Mouse (Mus musculus) intestine, embryonic 16.5 days (tissue): ENCODE data around the gene Epb41l2. TPM values are rescaled to one million over a fixed set of nuclear protein-coding genes. Genes with fewer than 3 reads are reported as not detected.
A peak's percentile ranks its signal among the peaks of the same experiment; 100 is the strongest.

Source experiments
- ATAC-seq: fragments of 200-750 bp; cut with Nextera tagmentation; 2 replicates; pipeline ENCODE4 v1.8.0; 2017; ENCODE audit warnings: moderate TSS enrichment, moderate library complexity
- H3K27ac ChIP-seq: fragments of 300-500 bp; sonication (generic); 2 replicates; pipeline ENCODE4 v1.5.1; 2014; ENCODE audit warnings: mild to moderate bottlenecking, low read length
- H3K27me3 ChIP-seq: fragments of 300-500 bp; sonication (generic); replicated peaks from 2 replicates; pipeline ENCODE4 v1.6.1; 2014; ENCODE audit warnings: low read length, control low read depth, mixed read lengths; ENCODE audit not compliant: control insufficient read depth, insufficient read depth
- H3K36me3 ChIP-seq: fragments of 300-500 bp; sonication (generic); 2 replicates; pipeline ENCODE4 v1.6.1; 2014; ENCODE audit warnings: low read length, control low read depth; ENCODE audit not compliant: control insufficient read depth, insufficient read depth
- H3K4me1 ChIP-seq: fragments of 300-500 bp; sonication (generic); 2 replicates; pipeline ENCODE4 v1.6.1; 2014; ENCODE audit warnings: low read length, control low read depth, mixed read lengths; ENCODE audit not compliant: control insufficient read depth, insufficient read depth
- H3K4me2 ChIP-seq: fragments of 300-500 bp; sonication (generic); 2 replicates; pipeline ENCODE4 v1.6.1; 2014; ENCODE audit warnings: low read depth, low read length, control low read depth
- H3K4me3 ChIP-seq: fragments of 300-500 bp; sonication (generic); 2 replicates; pipeline ENCODE4 v1.5.1; 2014; ENCODE audit warnings: mild to moderate bottlenecking, low read length
- H3K9ac ChIP-seq: fragments of 300-500 bp; sonication (generic); 2 replicates; pipeline ENCODE4 v1.6.1; 2014; ENCODE audit warnings: low read depth, low read length
- H3K9me3 ChIP-seq: fragments of 300-500 bp; sonication (generic); 2 replicates; pipeline ENCODE4 v1.6.1; 2016; ENCODE audit warnings: low read length, control low read depth; ENCODE audit not compliant: control insufficient read depth
- WGBS: fragments of 180-500 bp; shearing (Covaris S2); extraction: QIAGEN DNeasy Blood & Tissue Kit; methylation state at CpG from one replicate; pipeline ENCODE4 v1.1.7; 2014; 5-methylcytosine and 5-hydroxymethylcytosine counted together
- polyA plus RNA-seq: library from polyadenylated mRNA; unstranded; fragments of >200 nt; fragmentation: Nextera tagmentation; extraction: Ambion mirVana; gene quantifications from 2 replicates; pipeline ENCODE4 v1.2.1, GENCODE M21; 2015

Epb41l2 gene
- polyA plus RNA-seq, 1 experiment from 2014 or later = 34.6 TPM

DNA sequence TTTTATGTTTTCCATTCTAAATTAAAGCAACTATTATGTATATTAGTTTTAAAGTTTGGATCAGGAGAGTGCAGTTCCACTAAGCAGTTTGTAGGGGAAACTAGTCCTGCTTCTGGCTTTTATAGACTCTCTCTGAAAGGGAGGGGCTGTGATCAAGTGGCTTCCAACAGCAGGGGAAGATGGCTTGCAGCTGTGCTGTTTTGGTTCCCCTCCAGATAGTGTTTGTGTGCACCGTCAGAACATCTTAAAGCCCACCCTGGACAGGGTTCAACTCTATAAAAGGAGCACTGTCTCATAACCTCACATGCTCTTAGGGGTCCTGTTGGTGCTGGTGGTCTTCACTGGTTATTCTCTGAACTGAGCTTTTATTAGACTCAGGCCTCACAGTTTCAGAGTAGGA lies 66.5 kb downstream of the Epb41l2 start:
- H3K36me3 ChIP-seq = no peaks in the 10 kb centered on the region
- H3K4me2 ChIP-seq = no peak overlapping the region
- no peaks in the 10 kb centered on the region for H3K27me3 ChIP-seq
- H3K9ac ChIP-seq = no peak overlapping the region
- H3K4me3 ChIP-seq = no peak overlapping the region
- peak overlapping the region; percentile 60 for H3K27ac ChIP-seq
- peaks cover 35% of the 10 kb centered on the region for H3K4me1 ChIP-seq
- peak; percentile 69 for ATAC-seq
- 15% methylated on average over 1 of the region's 1 CpGs for WGBS
- H3K9me3 ChIP-seq = no peaks in the 10 kb centered on the region

DNA sequence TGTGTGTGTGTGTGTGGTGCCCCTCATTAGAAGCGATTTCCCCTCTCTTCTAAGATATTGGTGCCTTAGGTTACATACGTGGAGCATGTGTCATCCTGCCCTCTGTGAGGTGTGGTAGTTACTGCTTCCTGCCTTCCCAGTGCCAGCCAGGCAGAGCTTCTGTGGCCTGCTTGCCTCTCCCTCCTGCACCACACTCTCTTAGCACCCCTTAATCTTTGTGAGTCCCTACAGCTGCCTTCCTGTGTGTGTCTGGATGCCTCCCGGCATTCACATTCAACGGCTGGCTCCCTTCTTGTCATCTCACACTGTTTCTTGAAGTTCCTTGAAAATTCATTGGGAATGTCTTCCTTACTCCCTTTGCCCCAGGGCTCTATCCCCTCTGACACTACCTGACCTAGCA lies 67.2 kb downstream of the Epb41l2 start:
- Histone ChIP-seq H3K4me2 (0 out of 2 replicates have a peak overlapping the region, but pooled peaks have one; percentile 18), H3K9ac (0 out of 2 replicates have a peak overlapping the region, but pooled peaks have one; percentile 3), H3K4me3 (no peak overlapping the region), H3K9me3 (no peaks in the 10 kb centered on the region), H3K27ac (peak overlapping the region; percentile 60), H3K4me1 (peaks cover 38% of the 10 kb centered on the region), H3K36me3 (no peaks in the 10 kb centered on the region), H3K27me3 (no peaks in the 10 kb centered on the region)
- WGBS = 22% methylated on average over 4 of the region's 4 CpGs
- peak; percentile 47 for ATAC-seq

DNA sequence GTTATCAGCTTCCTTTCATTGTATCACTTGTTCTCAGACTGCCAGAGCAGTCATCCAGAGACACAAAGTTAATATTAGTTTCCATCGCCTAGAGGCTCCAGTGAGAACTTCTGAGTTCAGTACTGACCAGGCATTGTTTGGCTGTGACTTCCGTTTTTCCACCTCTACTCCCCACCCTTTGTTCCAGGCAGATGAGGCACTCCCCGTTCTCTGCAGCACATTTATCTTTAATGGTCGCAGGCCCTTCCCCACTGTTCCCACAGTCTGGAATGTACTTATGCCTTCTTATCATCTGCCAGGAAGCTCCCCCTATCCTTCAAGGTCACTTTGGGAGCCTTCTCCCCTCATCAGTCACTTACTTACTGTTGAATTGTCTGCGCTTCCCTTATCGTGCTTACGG lies 67.9 kb downstream of the Epb41l2 start:
- peak; percentile 68 for ATAC-seq

DNA sequence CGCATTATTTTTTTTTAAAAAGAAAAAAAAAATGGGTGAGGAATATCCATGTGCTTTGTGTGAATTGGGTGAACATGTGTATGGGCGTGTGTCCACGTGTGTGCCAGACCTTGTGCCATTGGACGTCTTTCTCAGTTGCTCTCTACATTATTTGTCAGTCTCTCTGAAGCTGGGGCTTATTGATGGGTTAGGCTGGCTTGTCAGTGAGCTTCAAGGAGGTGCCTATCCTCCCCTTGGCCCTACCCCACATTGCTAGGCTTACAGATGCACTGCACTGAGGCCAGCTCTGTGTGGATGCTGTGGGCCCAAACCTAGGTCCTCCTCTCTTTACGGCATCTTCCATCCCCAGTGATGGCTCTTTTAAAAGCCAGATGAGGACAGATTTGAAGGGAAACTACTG lies 69.1 kb downstream of the Epb41l2 start:
- H3K4me1 ChIP-seq = peaks cover 53% of the 10 kb centered on the region
- no peaks in the 10 kb centered on the region for H3K9me3 ChIP-seq
- no peak overlapping the region for H3K27ac ChIP-seq
- WGBS = 88% methylated on average over 5 of the region's 5 CpGs
- ATAC-seq = no peak
- H3K4me2 ChIP-seq = no peak overlapping the region
- H3K4me3 ChIP-seq = no peak overlapping the region
- H3K27me3 ChIP-seq = no peaks in the 10 kb centered on the region
- no peak overlapping the region for H3K9ac ChIP-seq
- H3K36me3 ChIP-seq = no peaks in the 10 kb centered on the region

More for the DNA sequence above, 67.9 kb downstream of the Epb41l2 start:
- H3K9me3 ChIP-seq = no peaks in the 10 kb centered on the region
- H3K4me1 ChIP-seq = peaks cover 44% of the 10 kb centered on the region
- H3K4me3 ChIP-seq = no peak overlapping the region
- no peaks in the 10 kb centered on the region for H3K36me3 ChIP-seq
- H3K27me3 ChIP-seq = no peaks in the 10 kb centered on the region
- peak overlapping the region; percentile 5; the same call in 1 of the 2 replicates for H3K9ac ChIP-seq
- 0 out of 2 replicates have a peak overlapping the region, but pooled peaks have one; percentile 18 for H3K4me2 ChIP-seq
- H3K27ac ChIP-seq = peak overlapping the region; percentile 40; the same call in 1 of the 2 replicates
- WGBS = 24% methylated on average over 7 of the region's 7 CpGs

DNA sequence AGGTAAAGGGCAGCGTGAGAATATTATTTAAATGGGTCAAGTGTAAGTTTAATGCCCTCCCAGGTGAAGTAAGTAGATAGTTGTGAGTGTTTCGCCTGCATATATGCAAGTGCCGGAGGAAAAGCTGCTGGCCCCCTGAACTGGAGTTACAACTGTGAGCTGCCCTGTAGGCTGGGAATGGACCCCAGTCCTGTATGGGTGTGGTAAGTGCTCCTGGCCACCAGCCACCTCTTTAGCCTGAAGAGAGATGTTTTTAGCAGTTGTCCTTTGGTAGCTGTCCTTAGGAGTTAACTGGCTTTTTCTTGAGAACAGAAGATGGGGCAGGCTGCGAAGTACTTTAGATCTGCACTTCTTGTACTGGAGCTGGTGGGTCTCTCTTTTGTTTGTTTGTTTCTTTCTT lies 69.7 kb downstream of the Epb41l2 start:
- no peaks in the 10 kb centered on the region for H3K9me3 ChIP-seq
- no peak overlapping the region for H3K9ac ChIP-seq
- no peak overlapping the region for H3K4me2 ChIP-seq
- no peak for ATAC-seq
- H3K4me1 ChIP-seq = peaks cover 57% of the 10 kb centered on the region
- H3K4me3 ChIP-seq = no peak overlapping the region
- no peaks in the 10 kb centered on the region for H3K27me3 ChIP-seq
- WGBS = 87% methylated on average over 4 of the region's 4 CpGs
- no peak overlapping the region for H3K27ac ChIP-seq
- no peaks in the 10 kb centered on the region for H3K36me3 ChIP-seq

DNA sequence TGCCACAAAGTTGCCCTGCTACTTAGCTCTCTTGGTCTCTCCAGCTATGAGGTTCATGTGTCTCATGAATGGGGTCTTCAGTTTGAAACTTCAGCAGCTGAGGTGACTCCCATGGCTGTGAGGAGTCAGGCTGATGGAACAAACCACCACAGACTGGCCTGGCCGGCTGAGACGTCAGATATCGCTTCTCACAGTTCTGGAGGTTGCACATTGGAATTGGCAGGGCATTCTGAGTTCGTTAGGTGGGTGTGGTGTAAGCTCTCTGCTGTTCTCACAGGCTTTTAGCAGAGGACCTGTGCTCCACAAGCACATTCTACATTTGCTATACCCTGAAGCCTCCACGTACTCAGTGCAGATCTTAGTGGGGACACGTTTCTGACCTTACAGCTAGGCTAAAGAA lies 71.3 kb downstream of the Epb41l2 start:
- Histone ChIP-seq H3K27me3 (no peaks in the 10 kb centered on the region), H3K9me3 (no peaks in the 10 kb centered on the region), H3K27ac (no peak overlapping the region), H3K9ac (no peak overlapping the region), H3K4me2 (no peak overlapping the region), H3K4me1 (peaks cover 67% of the 10 kb centered on the region), H3K4me3 (no peak overlapping the region), H3K36me3 (no peaks in the 10 kb centered on the region)
- no peak for ATAC-seq
- 33% methylated on average over 6 of the region's 6 CpGs for WGBS

DNA sequence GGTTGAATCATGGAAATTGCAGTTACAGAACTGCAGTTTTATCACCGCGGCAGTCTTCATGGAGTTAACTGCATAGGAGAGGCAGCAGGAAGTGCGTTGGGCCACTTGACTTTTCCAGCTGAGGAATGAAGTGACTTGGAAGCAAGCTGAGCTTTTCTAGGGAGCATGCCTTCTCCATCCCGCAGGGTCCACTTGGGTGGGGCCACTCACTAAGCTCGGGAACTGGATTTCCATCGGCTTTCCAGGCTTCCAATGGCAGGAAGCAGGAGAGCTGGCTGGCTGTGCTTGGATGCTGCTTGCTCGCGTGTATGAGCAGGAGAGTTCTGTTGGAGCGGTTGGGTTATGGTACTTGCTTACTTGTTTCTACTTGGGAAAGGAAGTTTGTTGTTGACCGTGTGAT lies 72.8 kb downstream of the Epb41l2 start:
- peak overlapping the region; percentile 14 for H3K4me3 ChIP-seq
- peak overlapping the region; percentile 77 for H3K27ac ChIP-seq
- H3K4me1 ChIP-seq = peaks cover 53% of the 10 kb centered on the region
- WGBS = 36% methylated on average over 10 of the region's 10 CpGs
- H3K4me2 ChIP-seq = peak overlapping the region; percentile 40
- H3K9me3 ChIP-seq = no peaks in the 10 kb centered on the region
- H3K27me3 ChIP-seq = no peaks in the 10 kb centered on the region
- peak; percentile 21 for ATAC-seq
- no peaks in the 10 kb centered on the region for H3K36me3 ChIP-seq
- peak overlapping the region; percentile 10; the same call in 1 of the 2 replicates for H3K9ac ChIP-seq

DNA sequence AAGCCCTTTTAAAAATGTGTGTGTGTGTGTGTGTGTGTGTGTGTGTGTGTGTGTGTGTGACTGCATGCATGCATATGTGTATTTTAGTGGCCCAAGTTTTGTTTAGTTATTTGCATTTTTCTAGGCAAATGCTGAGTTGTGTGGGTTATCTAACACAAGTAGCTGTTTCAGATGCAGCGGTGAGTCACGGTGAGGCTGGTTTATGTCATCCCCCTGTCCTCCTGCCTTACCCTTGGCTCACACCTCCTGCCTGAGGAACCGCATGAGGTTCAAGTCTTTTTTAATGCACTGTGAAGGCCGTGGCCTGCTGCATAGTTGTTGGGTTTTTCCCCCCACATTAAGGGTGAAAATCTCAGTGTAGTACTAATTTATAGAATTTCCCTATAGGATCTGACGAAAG lies 73.3 kb downstream of the Epb41l2 start:
- Histone ChIP-seq H3K9me3 (no peaks in the 10 kb centered on the region), H3K9ac (no peak overlapping the region), H3K4me1 (peaks cover 47% of the 10 kb centered on the region), H3K27me3 (no peaks in the 10 kb centered on the region), H3K36me3 (no peaks in the 10 kb centered on the region), H3K27ac (peak overlapping the region; percentile 77), H3K4me2 (peak overlapping the region; percentile 40), H3K4me3 (no peak overlapping the region)
- ATAC-seq = no peak
- 42% methylated on average over 5 of the region's 5 CpGs for WGBS

DNA sequence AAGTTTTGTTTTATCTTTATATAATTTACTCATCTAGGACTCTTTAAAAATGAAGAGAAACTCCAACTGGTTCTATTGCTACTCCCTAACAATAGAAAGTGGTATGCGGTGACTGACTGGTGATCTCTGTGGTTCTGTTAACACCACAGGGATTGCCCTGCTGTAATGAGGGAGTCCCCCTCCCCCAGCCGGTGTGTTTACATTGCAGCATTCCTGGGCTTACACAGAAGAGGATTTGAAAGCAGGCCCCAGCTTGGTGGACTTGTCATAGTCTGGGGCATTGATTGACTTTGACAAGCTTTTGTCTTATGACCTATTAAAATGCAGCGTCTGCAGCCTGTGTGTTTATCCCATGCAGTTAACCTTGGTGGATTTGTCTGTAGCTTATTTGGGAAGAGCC lies 73.9 kb downstream of the Epb41l2 start:
- Histone ChIP-seq H3K9ac (no peak overlapping the region), H3K4me1 (peaks cover 44% of the 10 kb centered on the region), H3K27me3 (no peaks in the 10 kb centered on the region), H3K4me3 (no peak overlapping the region), H3K27ac (no peak overlapping the region), H3K4me2 (no peak overlapping the region), H3K9me3 (no peaks in the 10 kb centered on the region), H3K36me3 (no peaks in the 10 kb centered on the region)
- 20% methylated on average over 3 of the region's 3 CpGs for WGBS
- ATAC-seq = 0 out of 2 replicates have a peak, but pooled peaks have one; percentile 10
